Mouse (Mus musculus) olfactory bulb, adult 2 months (tissue): Measurements from ENCODE around the gene Mnat1.

ENCODE experiments used
- CTCF ChIP-seq: fragments of 200-500 bp; IDR thresholded peaks from 2 replicates; pipeline ENCODE4 v1.5.1; 2012; ENCODE audit warnings: low read depth, mild to moderate bottlenecking, low read length, moderate library complexity; ENCODE audit not compliant: insufficient read depth
- POLR2A ChIP-seq: fragments of 200-500 bp; IDR thresholded peaks from 2 replicates; pipeline ENCODE4 v1.6.1; 2012; ENCODE audit warnings: mild to moderate bottlenecking, low read depth, low read length, moderate library complexity; ENCODE audit not compliant: insufficient read depth

DNA sequence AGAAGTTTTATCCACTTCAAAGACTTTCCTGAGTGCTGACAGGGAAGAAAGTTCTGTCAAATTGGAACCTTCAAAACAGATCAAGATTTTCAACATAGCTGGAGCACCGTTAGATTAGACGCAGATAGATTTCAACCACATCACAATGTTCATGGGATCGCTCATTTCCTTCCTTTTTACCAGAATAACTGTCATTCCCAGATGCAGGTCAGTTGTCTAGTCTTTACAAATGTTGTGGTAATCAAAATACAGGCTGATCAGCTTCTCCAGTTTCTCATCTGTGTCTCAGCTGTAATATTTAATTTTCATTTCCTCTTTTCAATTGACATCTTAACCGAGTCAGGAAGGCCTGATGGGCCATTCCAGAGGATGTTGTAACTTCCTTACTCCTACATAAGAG lies 39.7 kb upstream of the Mnat1 start:
- TF ChIP-seq CTCF = no peak
- TF ChIP-seq POLR2A = no peak
